Mouse (Mus musculus): Measurements from ENCODE around the gene Ppp1r9a. TPM values are rescaled to one million over a fixed set of nuclear protein-coding genes. Genes with fewer than 3 reads are reported as not detected.

Gene Ppp1r9a
- total and polyA plus RNA-seq, 3 experiments: 1.0 TPM; not detected in 2

DNA sequence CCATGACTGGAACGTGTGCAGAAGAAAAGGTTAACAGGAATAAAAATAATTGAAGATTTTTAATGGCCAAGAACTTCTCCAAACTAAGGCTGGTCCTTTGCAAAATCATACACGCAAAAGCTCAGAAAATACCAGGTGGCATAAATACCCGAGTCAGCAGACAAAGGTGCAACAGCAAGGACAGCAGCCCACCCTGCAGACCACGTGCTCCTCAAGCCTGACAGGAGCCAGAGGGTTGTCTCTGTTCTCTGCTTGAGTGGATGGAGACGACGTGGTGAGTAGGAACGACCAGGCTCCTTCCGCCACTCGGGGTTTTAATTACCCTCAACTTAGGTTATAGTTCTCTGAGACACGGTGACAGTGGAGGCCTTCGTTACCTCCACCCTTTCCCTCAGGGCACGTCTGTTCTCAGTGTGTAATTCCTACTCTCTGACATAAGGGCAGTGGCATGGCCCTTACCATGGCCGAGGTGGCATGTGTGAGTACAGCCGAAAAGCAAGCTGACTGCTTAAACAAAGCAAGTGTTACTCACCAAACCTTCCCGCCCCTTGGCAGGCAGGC, 91.0 kb downstream of the Ppp1r9a start:
- no peak for TF ChIP-seq MYC (IDR thresholded peaks at IDR 0.05; ENCODE audit: low read depth, low read length)
- no peak for TF ChIP-seq ELF1 (IDR thresholded peaks at IDR 0.05; ENCODE audit: low read depth, low read length)
- no peak for TF ChIP-seq MEF2A (IDR thresholded peaks at IDR 0.05; ENCODE audit: borderline replicate concordance, low read depth, low read length)
- no peak for TF ChIP-seq POLR2AphosphoS2 (IDR thresholded peaks at IDR 0.05; ENCODE audit: low read depth, low read length)
- no peak for TF ChIP-seq TBP (conservative IDR thresholded peaks at IDR 0.05; ENCODE audit: low read depth, low read length)
- no peak for TF ChIP-seq CTCF (conservative IDR thresholded peaks at IDR 0.05 in 1 of 2, IDR thresholded peaks at IDR 0.05 in 1 of 2; ENCODE audit: low read depth in 2 of 2, low read length in 2 of 2)
- TF ChIP-seq MAFK (IDR thresholded peaks at IDR 0.05; ENCODE audit: insufficient replicate concordance, low read length): no peak
- TF ChIP-seq IRF4 (IDR thresholded peaks at IDR 0.05; ENCODE audit: low read depth, low read length): no peak
- no peak for TF ChIP-seq SIN3A (IDR thresholded peaks at IDR 0.05; ENCODE audit: low read length)
- no peak for TF ChIP-seq BHLHE40 (IDR thresholded peaks at IDR 0.05; ENCODE audit: low read depth, low read length)
- no peak for TF ChIP-seq ZKSCAN1 (IDR thresholded peaks at IDR 0.05; ENCODE audit: borderline replicate concordance, low read depth, low read length)
- TF ChIP-seq USF2 (conservative IDR thresholded peaks at IDR 0.05; ENCODE audit: low read depth, low read length): no peak
- no peak for TF ChIP-seq UBTF (IDR thresholded peaks at IDR 0.05; ENCODE audit: low read depth, low read length)
- TF ChIP-seq EP300 (IDR thresholded peaks at IDR 0.05; ENCODE audit: low read length): no peak
- Histone ChIP-seq H3K36me3 (replicated peaks in 1 of 2; ENCODE audit: control insufficient read depth in 1 of 2, insufficient read depth in 1 of 2, low read length in 1 of 2) (no peaks in the 10 kb centered on the region), H3K4me3 (replicated peaks in 1 of 3; ENCODE audit: low read depth in 2 of 3, low read length in 2 of 3, poor library complexity in 1 of 3) (no peak overlapping the region), H3K79me2 (replicated peaks; ENCODE audit: control insufficient read depth, extremely low read depth, insufficient read depth, poor library complexity, severe bottlenecking) (no peaks in the 10 kb centered on the region), H3K9me3 (replicated peaks; ENCODE audit: low read length) (no peaks in the 10 kb centered on the region), H3K4me1 (ENCODE audit: control insufficient read depth in 1 of 2, insufficient read depth in 2 of 2) (peaks cover 0 to 3% of the 10 kb centered on the region in 2 experiments; a peak in 1 of 4 replicates), H3K4me2 (ENCODE audit: insufficient read depth, low read depth, poor library complexity, severe bottlenecking) (no peak overlapping the region), H3K9ac (ENCODE audit: insufficient read depth, low read depth) (no peak overlapping the region), H3K27me3 (replicated peaks) (no peaks in the 10 kb centered on the region), H3K27ac (ENCODE audit: insufficient read depth, low read depth) (no peak overlapping the region)
- dilution Hi-C loops (cut with MboI; ENCODE audit: extremely low pct_ligation_motif_present, extremely low pct_unique_long_range_greater_than_20kb, low sequenced_read_pairs): no loop called here
- DNase-seq (ENCODE audit: extremely low read depth): no peak
- in situ Hi-C loops (cut with MboI; ENCODE audit: low pct_ligation_motif_present, low pct_unique_long_range_greater_than_20kb, low sequenced_read_pairs): loop anchor here (25.0 kb wide), 1 partner anchor 394 kb away; the partner anchor contains the start of gene Asb4

DNA sequence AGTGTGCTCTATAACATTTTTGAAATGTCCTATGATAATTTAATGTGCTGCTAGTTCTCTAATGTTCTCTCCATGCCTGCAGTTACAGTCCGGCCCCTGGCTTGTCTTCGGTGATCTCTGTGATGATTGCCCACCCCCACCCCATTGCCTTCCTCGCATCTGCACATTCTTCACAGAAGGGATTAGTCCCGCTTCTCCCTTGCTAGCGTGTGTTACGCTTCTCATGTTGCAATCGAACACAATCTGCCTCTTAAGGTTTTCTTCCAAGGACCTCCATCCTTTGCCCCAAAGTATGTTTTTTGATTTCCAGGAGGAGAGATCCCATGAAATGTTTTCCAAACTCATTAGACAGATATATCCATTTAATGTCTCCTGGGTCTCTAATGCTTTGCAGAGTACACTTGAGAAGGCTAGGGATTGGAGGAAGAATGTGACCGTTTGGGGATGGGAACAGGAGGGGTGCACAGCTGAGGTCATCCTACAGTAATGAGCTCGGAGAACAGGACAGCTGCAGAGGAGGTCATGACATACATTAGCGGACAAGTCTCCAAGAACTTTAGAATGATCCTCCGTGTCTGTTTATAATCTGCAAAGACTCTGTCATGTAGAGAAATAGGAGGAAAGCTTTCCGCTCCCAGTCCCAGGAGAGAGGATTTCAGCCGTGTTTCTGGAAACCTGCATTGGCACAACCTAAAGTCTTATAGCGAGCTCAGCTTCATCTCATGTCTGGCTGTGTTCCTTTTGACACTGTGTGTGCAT, 91.6 kb downstream of the Ppp1r9a start:
- no peaks in the 10 kb centered on the region for H3K36me3 ChIP-seq (replicated peaks in 1 of 2; ENCODE audit: control insufficient read depth in 1 of 2, insufficient read depth in 1 of 2, low read length in 1 of 2)
- in situ Hi-C loops (cut with MboI; ENCODE audit: low pct_ligation_motif_present, low pct_unique_long_range_greater_than_20kb, low sequenced_read_pairs): loop anchor here (25.0 kb wide), 1 partner anchor 393 kb away; the partner anchor contains the start of gene Asb4
- no peak for DNase-seq (ENCODE audit: extremely low read depth)
- H3K4me2 ChIP-seq (ENCODE audit: insufficient read depth, low read depth, poor library complexity, severe bottlenecking): no peak overlapping the region
- TF ChIP-seq CTCF (conservative IDR thresholded peaks at IDR 0.05 in 1 of 2, IDR thresholded peaks at IDR 0.05 in 1 of 2; ENCODE audit: low read depth in 2 of 2, low read length in 2 of 2) (no peak), ZC3H11A (IDR thresholded peaks at IDR 0.05; ENCODE audit: low read depth, low read length) (no peak), POLR2AphosphoS2 (IDR thresholded peaks at IDR 0.05; ENCODE audit: low read depth, low read length) (no peak), ZMIZ1 (IDR thresholded peaks at IDR 0.05; ENCODE audit: low read depth, low read length) (no peak), IRF4 (IDR thresholded peaks at IDR 0.05; ENCODE audit: low read depth, low read length) (no peak)
- no peak overlapping the region for H3K27ac ChIP-seq (ENCODE audit: insufficient read depth, low read depth)
- H3K27me3 ChIP-seq (replicated peaks): no peaks in the 10 kb centered on the region
- H3K9me3 ChIP-seq (replicated peaks; ENCODE audit: low read length): no peaks in the 10 kb centered on the region
- dilution Hi-C loops (cut with MboI; ENCODE audit: extremely low pct_ligation_motif_present, extremely low pct_unique_long_range_greater_than_20kb, low sequenced_read_pairs): no loop called here
- no peak overlapping the region for H3K9ac ChIP-seq (ENCODE audit: insufficient read depth, low read depth)
- H3K4me1 ChIP-seq (ENCODE audit: control insufficient read depth in 1 of 2, insufficient read depth in 2 of 2): peaks cover 0 to 3% of the 10 kb centered on the region in 2 experiments; a peak in 1 of 4 replicates
- no peaks in the 10 kb centered on the region for H3K79me2 ChIP-seq (replicated peaks; ENCODE audit: control insufficient read depth, extremely low read depth, insufficient read depth, poor library complexity, severe bottlenecking)
- H3K4me3 ChIP-seq (replicated peaks in 1 of 3; ENCODE audit: low read depth in 2 of 3, low read length in 2 of 3, poor library complexity in 1 of 3): no peak overlapping the region

Data from CH12.LX (cell line).